In genomic region chr5:123193436-123193835, GRCm38 (mm10) we compare ENCODE assay signal across 22 mouse cellular contexts. TPM values are rescaled to one million over a fixed set of nuclear protein-coding genes. Genes with fewer than 3 reads are reported as not detected.
DNase-seq lines count a peak whose midpoint lies in the region; ATAC-seq and TF ChIP-seq lines count a peak whose summit lies in the region.
"Had no signal": no experiment of that assay in that cellular context is flagged by ENCODE, and none has a peak within 500 bp of the region (broad histone marks: within the 10 kb centered on the region; RNA-seq: fewer than 3 reads in every experiment).

No protein-coding gene starts in this region.

- 54% methylated on average over 5 of the region's 5 CpGs for WGBS in bone marrow, adult 2 months
- 20% methylated on average over 5 of the region's 5 CpGs for WGBS in liver, embryonic 13.5 days (ENCODE audit: insufficient replicate concordance)

- peak; percentile 75 for DNase-seq in liver, embryonic 13.5 days
- DNase-seq in spleen, postnatal 36 days (ENCODE audit: low spot score in 2 of 2) = peak; percentile 58 to 78
- DNase-seq in testis, postnatal 10 days (ENCODE audit: low spot score) = no peak
- DNase-seq in thymus, postnatal 25 days = no peak
- DNase-seq in kidney, postnatal 36 days = no peak
- DNase-seq: adrenal gland, postnatal 14 days; cerebellum, postnatal 14 days; gastrocnemius, postnatal 25 days; right cerebral cortex, postnatal 25 days had no signal

- no peaks in the 10 kb centered on the region for H3K27me3 ChIP-seq in liver, embryonic 13.5 days
- H3K27me3 ChIP-seq: lung, embryonic 15.5 days had no signal

- no peak for TF ChIP-seq POLR2A in bone marrow, adult 2 months (IDR thresholded peaks at IDR 0.05; ENCODE audit: borderline replicate concordance, control insufficient read depth, low read depth, low read length)

- H3K9ac ChIP-seq in liver, embryonic 13.5 days = peak overlapping the region; percentile 62
- H3K9ac ChIP-seq: lung, embryonic 15.5 days had no signal

- TF ChIP-seq CTCF in bone marrow, adult 2 months (IDR thresholded peaks at IDR 0.05; ENCODE audit: control insufficient read depth, insufficient read depth, low read length) = no peak

- H3K36me3 ChIP-seq in liver, embryonic 13.5 days = no peaks in the 10 kb centered on the region
- H3K36me3 ChIP-seq: G1E; lung, embryonic 15.5 days had no signal

- H3K4me2 ChIP-seq in liver, embryonic 13.5 days = peak overlapping the region; percentile 56
- H3K4me2 ChIP-seq: lung, embryonic 15.5 days had no signal

- no peaks in the 10 kb centered on the region for H3K9me3 ChIP-seq in liver, embryonic 13.5 days (replicated peaks)
- H3K9me3 ChIP-seq: G1E; lung, embryonic 15.5 days had no signal

- ATAC-seq in erythroblast, adult 5-6 weeks (replicated peaks; ENCODE audit: low FRiP score, poor library complexity, severe bottlenecking) = peak; percentile 88
- peak; percentile 95 for ATAC-seq in liver, embryonic 13.5 days (ENCODE audit: low read depth)

- no peak overlapping the region for H3K4me3 ChIP-seq in bone marrow, adult 2 months (replicated peaks; ENCODE audit: control insufficient read depth, low read depth, low read length)
- peak overlapping the region; percentile 21; the same call in 1 of the 2 replicates for H3K4me3 ChIP-seq in liver, embryonic 13.5 days (replicated peaks)
- H3K4me3 ChIP-seq: lung, embryonic 15.5 days had no signal

- H3K4me1 ChIP-seq in bone marrow, adult 2 months (ENCODE audit: control insufficient read depth, insufficient read depth, low read length) = peaks cover 3% of the 10 kb centered on the region; the same call in 1 of the 2 replicates
- peaks cover 57% of the 10 kb centered on the region for H3K4me1 ChIP-seq in liver, embryonic 13.5 days (replicated peaks)
- H3K4me1 ChIP-seq: lung, embryonic 15.5 days had no signal

- H3K27ac ChIP-seq in bone marrow, adult 2 months (ENCODE audit: control insufficient read depth, insufficient read depth, low read depth, low read length, poor library complexity) = peak overlapping the region; percentile 78
- H3K27ac ChIP-seq in liver, embryonic 13.5 days = peak overlapping the region; percentile 93
- H3K27ac ChIP-seq: kidney, postnatal 0 days; lung, embryonic 15.5 days had no signal

RNA-seq across cellular contexts. Expression of gene Hpd, which starts 10.9 kb away (rescaled TPM):
- 3.2 and 21.0 TPM in 2 replicates for polyA plus RNA-seq in bone marrow, adult 2 months (2011; ENCODE audit: insufficient read depth, insufficient read length, low replicate concordance, missing spikeins)
- total RNA-seq in erythroblast, adult 5-6 weeks (2015; ENCODE audit: low replicate concordance) = not detected in 2 replicates
- total RNA-seq in erythroblast, adult 5-6 weeks (2017; ENCODE audit: low replicate concordance) = not detected in 2 replicates
- 12.4 and 15.2 TPM in 2 replicates for polyA plus RNA-seq in liver, embryonic 13.5 days (2015; fragmentation: Nextera tagmentation; extraction: Ambion mirVana)
- total RNA-seq: G1E; gastrocnemius, postnatal 25 days; layer of hippocampus, postnatal 14 days; left cerebral cortex, postnatal 36 days; megakaryocyte, adult 5-6 weeks; midbrain, postnatal 0 days had no signal
- polyA plus RNA-seq: frontal cortex, adult 2 months; G1E; heart, embryonic 14.5 days; hindbrain, embryonic 11.5 days; lung, embryonic 15.5 days; midbrain, postnatal 0 days; neural tube, embryonic 11.5 days had no signal

RNA-seq across cellular contexts. Expression of gene Psmd9, which starts 24.2 kb away (rescaled TPM):
- 70.7 and 83.3 TPM in 2 replicates for polyA plus RNA-seq in bone marrow, adult 2 months (2011; ENCODE audit: insufficient read depth, insufficient read length, low replicate concordance, missing spikeins)
- total RNA-seq in erythroblast, adult 5-6 weeks (2015; ENCODE audit: low replicate concordance) = 6.9 and 25.5 TPM in 2 replicates
- 13.8 and 28.7 TPM in 2 replicates for total RNA-seq in erythroblast, adult 5-6 weeks (2017; ENCODE audit: low replicate concordance)
- 76.0 and 76.3 TPM in 2 replicates for polyA plus RNA-seq in liver, embryonic 13.5 days (2015; fragmentation: Nextera tagmentation; extraction: Ambion mirVana)

RNA-seq across cellular contexts. Expression of gene Setd1b, which starts 51.4 kb away (rescaled TPM):
- 27.7 and 34.2 TPM in 2 replicates for polyA plus RNA-seq in bone marrow, adult 2 months (2011; ENCODE audit: insufficient read depth, insufficient read length, low replicate concordance, missing spikeins)
- 15.6 and 19.2 TPM in 2 replicates for total RNA-seq in erythroblast, adult 5-6 weeks (2015; ENCODE audit: low replicate concordance)
- total RNA-seq in erythroblast, adult 5-6 weeks (2017; ENCODE audit: low replicate concordance) = 5.5 and 7.7 TPM in 2 replicates
- 3.4 and 3.8 TPM in 2 replicates for polyA plus RNA-seq in liver, embryonic 13.5 days (2015; fragmentation: Nextera tagmentation; extraction: Ambion mirVana)

RNA-seq across cellular contexts. Expression of gene Wdr66, which starts 58.5 kb away (rescaled TPM):
- polyA plus RNA-seq in bone marrow, adult 2 months (2011; ENCODE audit: insufficient read depth, insufficient read length, low replicate concordance, missing spikeins) = 0.77 and 1.2 TPM in 2 replicates
- total RNA-seq in erythroblast, adult 5-6 weeks (2015; ENCODE audit: low replicate concordance) = 0.84 and 11.9 TPM in 2 replicates
- 0.42 and 2.4 TPM in 2 replicates for total RNA-seq in erythroblast, adult 5-6 weeks (2017; ENCODE audit: low replicate concordance)
- 0.16 TPM in 1 of 2 replicates, not detected in the other for polyA plus RNA-seq in liver, embryonic 13.5 days (2015; fragmentation: Nextera tagmentation; extraction: Ambion mirVana)
- polyA plus RNA-seq: G1E had no signal

Comparison
In these comparisons a context has a peak if more than half of its experiments do, and no peak if none do; other contexts are left out.
1. DNase-seq: peak in liver, embryonic 13.5 days (single experiment) and spleen, postnatal 36 days (2 of 2); none in testis, postnatal 10 days (single experiment), thymus, postnatal 25 days (single experiment) and kidney, postnatal 36 days (0 of 2).